Mouse (Mus musculus) E14TG2a.4 (cell line): ENCODE measurements around the gene Pax6.
A peak's percentile ranks its signal among the peaks of the same experiment; 100 is the strongest.

Source experiments
- H3K27me3 ChIP-seq: 2 replicates; pipeline ENCODE4 v1.6.1; 2014; ENCODE audit warnings: low read length, control low read depth; ENCODE audit not compliant: insufficient read depth
- H3K36me3 ChIP-seq: 2 replicates; pipeline ENCODE4 v1.6.1; 2014; ENCODE audit warnings: low read length, control low read depth; ENCODE audit not compliant: insufficient read depth
- H3K4me1 ChIP-seq: replicated peaks from 2 replicates; pipeline ENCODE4 v1.6.1; 2014; ENCODE audit warnings: low read depth, low read length, control low read depth
- H3K4me3 ChIP-seq: replicated peaks from 2 replicates; pipeline ENCODE4 v1.5.1; 2014; ENCODE audit warnings: mild to moderate bottlenecking, low read length
- H3K9me3 ChIP-seq: 2 replicates; pipeline ENCODE4 v1.6.1; 2014; ENCODE audit warnings: low read length, control low read depth
- CTCF ChIP-seq: conservative IDR thresholded peaks from 2 replicates; pipeline ENCODE4 v1.5.1; 2014; ENCODE audit warnings: low read length
- NANOG ChIP-seq: IDR thresholded peaks from 2 replicates; pipeline ENCODE4 v1.6.1; 2014; ENCODE audit warnings: borderline replicate concordance, low read length, mixed read lengths
- POU5F1 ChIP-seq: IDR thresholded peaks from 2 replicates; pipeline ENCODE4 v1.6.1; 2014; ENCODE audit warnings: low read length, borderline replicate concordance

Pax6 gene

DNA sequence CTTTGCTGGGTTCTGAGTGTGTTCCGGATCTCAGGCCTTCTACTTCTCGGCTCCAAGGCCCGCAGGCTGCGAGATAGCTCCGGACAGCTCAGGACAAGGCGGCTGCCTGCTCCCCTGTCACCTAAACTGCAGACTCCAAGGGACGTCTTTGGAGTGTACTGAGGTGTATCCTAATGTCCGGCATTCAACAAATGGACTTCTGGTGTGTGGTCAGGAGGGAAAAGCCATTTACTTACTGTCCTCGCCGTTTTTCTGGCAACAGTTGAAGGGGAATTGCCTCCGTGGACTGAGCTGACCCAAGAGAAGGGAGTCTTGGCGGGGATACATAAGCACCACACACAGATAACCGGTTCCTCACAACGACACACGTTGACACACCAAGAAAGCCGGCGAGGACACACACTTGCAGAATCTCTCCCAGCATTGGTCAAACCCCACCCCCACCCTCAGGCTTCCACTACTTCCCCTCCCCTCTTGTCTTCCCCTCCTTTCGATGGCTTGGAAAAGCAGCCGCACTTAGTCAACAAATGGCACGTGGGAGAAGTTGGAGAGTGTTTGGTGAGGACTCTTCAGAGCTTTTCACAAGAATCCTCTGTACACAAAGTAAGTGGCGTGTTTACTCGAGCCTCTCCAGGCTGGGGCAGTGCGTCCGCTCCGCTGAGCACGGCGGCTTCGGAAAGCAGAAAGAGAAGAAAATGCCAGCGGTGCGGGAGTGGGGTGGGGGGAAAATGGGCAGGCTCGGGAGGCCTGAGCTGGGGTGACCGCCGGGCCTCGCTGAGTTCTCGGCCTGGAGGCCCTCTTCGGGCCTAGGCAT, 5.6 kb downstream of the Pax6 start:
- TF ChIP-seq NANOG: no peak
- TF ChIP-seq POU5F1: no peak
- TF ChIP-seq CTCF: no peak
- Histone ChIP-seq H3K36me3 (0 out of 2 replicates have a peak, but pooled peaks cover 5% of the 10 kb centered on the region), H3K27me3 (peaks cover 76% of the 10 kb centered on the region), H3K4me3 (peak overlapping the region; percentile 84), H3K4me1 (peaks cover 79% of the 10 kb centered on the region), H3K9me3 (no peaks in the 10 kb centered on the region)

DNA sequence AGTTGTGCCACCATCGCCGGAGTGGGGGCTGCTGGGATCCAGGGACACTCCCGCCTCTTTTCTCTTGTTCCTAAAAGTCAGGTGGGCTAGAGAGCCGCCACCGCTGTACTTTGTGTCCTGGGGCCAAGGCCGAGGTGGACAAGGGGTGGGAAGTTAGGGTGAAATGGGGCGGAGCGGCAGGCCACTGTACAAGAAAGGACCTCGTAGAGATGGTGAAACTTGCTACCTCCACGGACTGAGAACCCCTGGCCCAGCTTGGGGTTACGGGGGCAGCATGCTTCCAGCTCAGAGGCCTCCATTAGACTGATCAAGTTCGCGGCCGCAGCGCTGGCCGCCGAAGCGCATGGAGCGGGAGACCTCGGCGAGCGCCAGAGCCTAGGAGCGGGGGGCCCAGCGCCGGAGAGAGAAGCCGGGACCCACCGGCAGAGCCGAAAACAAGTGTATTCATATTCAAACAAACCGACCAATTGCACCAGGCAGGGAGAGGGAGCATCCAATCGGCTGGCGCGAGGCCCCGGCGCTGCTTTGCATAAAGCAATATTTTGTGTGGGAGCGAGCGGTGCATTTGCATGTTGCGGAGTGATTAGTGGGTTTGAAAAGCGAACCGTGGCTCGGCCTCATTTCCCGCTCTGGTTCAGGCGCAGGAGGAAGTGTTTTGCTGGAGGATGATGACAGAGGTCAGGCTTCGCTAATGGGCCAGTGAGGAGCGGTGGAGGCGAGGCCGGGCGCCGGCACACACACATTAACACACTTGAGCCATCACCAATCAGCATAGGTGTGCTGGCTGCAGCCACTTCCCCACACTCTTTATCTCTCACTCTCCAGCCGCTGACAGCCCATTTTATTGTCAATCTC, 6.4 kb downstream of the Pax6 start:
- TF ChIP-seq POU5F1 (no peak), CTCF (no peak), NANOG (no peak)
- Histone ChIP-seq H3K9me3 (no peaks in the 10 kb centered on the region), H3K27me3 (peaks cover 68% of the 10 kb centered on the region), H3K4me3 (peak overlapping the region; percentile 84), H3K4me1 (peaks cover 79% of the 10 kb centered on the region), H3K36me3 (0 out of 2 replicates have a peak, but pooled peaks cover 5% of the 10 kb centered on the region)

DNA sequence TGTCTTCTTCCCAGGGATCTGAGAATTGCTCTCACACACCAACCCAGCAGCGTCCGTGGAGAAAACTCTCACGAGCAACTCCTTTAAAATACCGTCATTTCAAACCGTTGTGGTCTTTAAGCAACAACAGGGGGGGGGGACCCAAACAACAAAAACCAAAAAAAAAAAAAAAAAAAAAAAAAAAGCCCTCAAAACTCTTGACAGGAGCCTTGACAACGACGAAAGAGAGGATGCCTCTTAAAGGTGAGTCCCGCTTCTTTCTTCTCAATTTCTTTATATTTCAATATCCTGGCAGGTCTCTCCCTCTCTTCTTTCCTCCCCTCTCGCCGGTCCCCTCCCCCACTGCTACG, 7.0 kb downstream of the Pax6 start:
- no peaks in the 10 kb centered on the region for H3K9me3 ChIP-seq
- H3K27me3 ChIP-seq: peaks cover 62% of the 10 kb centered on the region
- H3K4me3 ChIP-seq: peak overlapping the region; percentile 84
- TF ChIP-seq CTCF (no peak), NANOG (no peak), POU5F1 (no peak)
- H3K36me3 ChIP-seq: 0 out of 2 replicates have a peak, but pooled peaks cover 5% of the 10 kb centered on the region
- peaks cover 79% of the 10 kb centered on the region for H3K4me1 ChIP-seq

DNA sequence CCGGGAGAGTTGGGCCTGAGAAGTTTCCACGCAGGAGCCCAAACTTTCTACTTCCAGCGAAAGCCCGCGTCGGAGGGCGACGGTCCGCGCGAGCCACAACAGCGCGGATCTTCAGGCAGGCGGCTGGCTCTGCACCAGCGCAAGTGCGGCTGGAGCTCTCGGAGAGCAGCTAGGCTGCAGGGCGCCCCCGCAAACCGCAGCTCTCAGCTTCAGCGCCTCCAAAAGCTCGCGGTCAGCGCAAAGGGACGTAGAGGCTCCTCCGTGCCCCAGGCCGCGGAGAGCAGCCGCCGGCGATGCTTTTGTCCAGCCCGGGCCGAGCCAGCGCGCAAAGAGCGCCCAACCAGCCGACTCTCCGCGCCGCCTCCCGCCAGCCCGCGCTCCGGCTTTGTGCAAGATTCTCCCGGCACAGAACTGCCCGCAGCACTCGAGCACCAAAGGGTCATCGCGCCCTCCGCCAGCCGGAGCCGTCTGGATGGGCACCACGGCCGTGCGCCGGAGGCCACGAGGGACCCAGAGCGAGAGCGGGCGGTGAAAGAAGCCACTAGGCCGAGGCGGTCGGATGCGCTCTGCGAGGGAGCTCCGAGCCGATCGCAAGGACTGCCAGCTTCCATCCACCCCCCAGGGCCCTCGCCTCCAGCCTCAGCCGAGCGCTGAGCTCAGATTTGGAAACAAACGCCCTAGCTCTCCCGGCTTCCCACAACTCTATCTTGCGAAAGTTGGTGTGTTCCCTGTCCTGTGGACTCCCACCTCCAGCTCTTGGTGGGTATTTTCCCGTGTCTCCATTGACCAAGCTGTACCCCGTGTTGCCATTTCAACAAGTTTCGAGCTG, 7.6 kb downstream of the Pax6 start:
- H3K9me3 ChIP-seq: no peaks in the 10 kb centered on the region
- peaks cover 79% of the 10 kb centered on the region for H3K4me1 ChIP-seq
- H3K4me3 ChIP-seq: peak overlapping the region; percentile 84
- TF ChIP-seq POU5F1 (no peak), CTCF (no peak), NANOG (no peak)
- H3K27me3 ChIP-seq: peaks cover 62% of the 10 kb centered on the region
- peaks cover 5% of the 10 kb centered on the region; the same call in 1 of the 2 replicates for H3K36me3 ChIP-seq

DNA sequence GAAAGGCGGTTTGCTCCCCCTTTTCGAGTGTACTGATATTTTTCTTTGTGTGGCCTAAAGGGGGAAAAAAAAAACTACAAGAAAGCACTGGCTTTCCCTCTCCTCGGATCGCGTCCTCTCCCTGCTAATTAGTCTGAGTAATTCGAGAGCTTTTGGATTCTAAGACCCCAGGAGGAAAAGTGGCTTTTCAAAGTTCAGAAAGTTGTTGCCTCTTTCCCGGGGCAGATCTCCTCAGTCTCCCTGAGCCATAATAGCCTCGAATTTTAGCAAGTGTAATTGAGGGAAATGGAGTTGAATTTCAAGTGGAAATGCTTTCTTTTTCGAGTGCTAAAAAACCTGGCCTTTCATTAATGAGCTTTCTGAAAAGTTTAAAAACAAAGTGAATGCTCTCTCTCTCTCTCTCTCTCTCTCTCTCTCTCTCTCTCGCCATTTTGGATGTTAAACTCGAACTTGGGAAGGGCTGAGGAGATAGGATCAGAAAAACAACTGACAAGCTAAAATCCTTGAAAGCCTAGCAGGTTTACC, 8.3 kb downstream of the Pax6 start:
- Histone ChIP-seq H3K4me3 (peak overlapping the region; percentile 84), H3K9me3 (no peaks in the 10 kb centered on the region), H3K27me3 (peaks cover 62% of the 10 kb centered on the region), H3K36me3 (peaks cover 5% of the 10 kb centered on the region; the same call in 1 of the 2 replicates), H3K4me1 (peaks cover 79% of the 10 kb centered on the region)
- TF ChIP-seq NANOG (no peak), CTCF (no peak), POU5F1 (no peak)

DNA sequence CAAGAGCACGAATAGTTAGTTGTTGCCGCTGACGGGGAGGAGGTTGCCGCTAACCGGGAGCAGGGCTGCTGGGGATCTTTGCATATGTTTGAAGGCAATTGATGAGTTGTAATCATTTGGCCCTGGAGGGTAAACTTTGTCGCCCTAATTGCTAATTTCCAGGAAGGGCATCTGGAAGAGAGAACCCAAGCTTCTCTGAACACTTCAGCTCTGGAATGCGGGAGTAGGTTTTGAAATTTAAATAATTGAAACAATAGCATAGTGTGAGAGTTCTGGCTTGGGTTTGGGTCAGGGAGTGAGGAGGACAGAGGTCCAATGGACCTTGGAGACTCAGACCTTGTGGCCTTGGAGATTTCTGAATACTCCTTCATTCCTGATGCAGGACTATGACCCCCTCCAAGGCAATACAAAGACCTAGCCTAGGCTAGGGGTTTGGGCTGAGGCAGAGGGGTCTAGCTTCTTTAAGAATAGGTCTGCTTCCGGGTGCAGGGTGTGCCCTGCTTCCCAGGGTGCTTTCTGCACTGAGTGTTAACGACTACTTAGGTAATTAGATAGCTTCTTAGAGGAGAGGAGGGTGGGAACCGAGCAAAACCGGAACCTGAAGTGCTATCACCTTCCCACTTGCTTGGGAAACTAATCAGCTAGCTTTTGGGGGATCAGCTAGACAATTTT, 8.9 kb downstream of the Pax6 start:
- peaks cover 62% of the 10 kb centered on the region for H3K27me3 ChIP-seq
- peaks cover 79% of the 10 kb centered on the region for H3K4me1 ChIP-seq
- TF ChIP-seq POU5F1: peak; percentile 31; the same call in 1 of the 2 replicates
- TF ChIP-seq NANOG: peak; percentile 67
- TF ChIP-seq CTCF: no peak
- peaks cover 5% of the 10 kb centered on the region; the same call in 1 of the 2 replicates for H3K36me3 ChIP-seq
- H3K4me3 ChIP-seq: peak overlapping the region; percentile 84
- H3K9me3 ChIP-seq: no peaks in the 10 kb centered on the region

DNA sequence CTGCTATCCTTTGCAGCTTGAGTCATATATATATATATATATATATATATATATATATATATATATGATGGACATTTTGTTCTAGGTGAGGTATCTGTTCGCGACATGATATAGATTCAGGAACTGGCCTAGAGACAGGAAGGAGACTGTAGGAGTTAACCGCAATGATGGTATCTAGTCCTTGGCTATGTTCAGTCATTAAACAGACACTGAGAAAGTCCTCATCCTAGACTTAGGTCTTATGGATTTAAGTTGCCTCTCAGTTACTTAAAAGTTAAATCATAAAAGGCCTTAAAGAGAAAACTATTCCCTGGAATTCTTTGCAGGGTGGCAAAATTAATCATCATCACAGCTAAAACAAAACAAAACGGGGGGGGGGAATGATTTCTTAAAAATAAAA, 9.6 kb downstream of the Pax6 start:
- TF ChIP-seq CTCF (no peak), POU5F1 (no peak), NANOG (no peak)
- peaks cover 80% of the 10 kb centered on the region for H3K4me1 ChIP-seq
- peaks cover 5% of the 10 kb centered on the region; the same call in 1 of the 2 replicates for H3K36me3 ChIP-seq
- peaks cover 61% of the 10 kb centered on the region for H3K27me3 ChIP-seq
- peak overlapping the region; percentile 84 for H3K4me3 ChIP-seq
- no peaks in the 10 kb centered on the region for H3K9me3 ChIP-seq
